Mouse (Mus musculus) kidney, embryonic 14.5 days (tissue): ENCODE results near the gene Adam33. TPM values are rescaled to one million over a fixed set of nuclear protein-coding genes. Genes with fewer than 3 reads are reported as not detected.
A peak's percentile ranks its signal among the peaks of the same experiment; 100 is the strongest.

Source experiments
- ATAC-seq: fragments of 200-750 bp; cut with Nextera tagmentation; 2 replicates; pipeline ENCODE4 v1.8.0; 2017; ENCODE audit warnings: moderate number of reproducible peaks, mild to moderate bottlenecking, moderate TSS enrichment, moderate library complexity; ENCODE audit not compliant: low FRiP score, low TSS enrichment
- H3K27ac ChIP-seq: fragments of 300-500 bp; sonication (generic); 2 replicates; pipeline ENCODE4 v1.5.1; 2014; ENCODE audit warnings: low read depth, mild to moderate bottlenecking, low read length, moderate library complexity, mixed read lengths
- H3K27me3 ChIP-seq: fragments of 300-500 bp; sonication (generic); 2 replicates; pipeline ENCODE4 v1.6.1; 2014; ENCODE audit warnings: mild to moderate bottlenecking, low read length; ENCODE audit not compliant: control insufficient read depth, insufficient read depth
- H3K36me3 ChIP-seq: fragments of 300-500 bp; sonication (generic); 2 replicates; pipeline ENCODE4 v1.6.1; 2014; ENCODE audit warnings: low read length, mixed read lengths; ENCODE audit not compliant: control insufficient read depth, insufficient read depth
- H3K4me1 ChIP-seq: fragments of 300-500 bp; sonication (generic); 2 replicates; pipeline ENCODE4 v1.6.1; 2014; ENCODE audit warnings: low read length, mixed read lengths; ENCODE audit not compliant: control insufficient read depth, insufficient read depth
- H3K4me2 ChIP-seq: fragments of 300-500 bp; sonication (generic); replicated peaks from 2 replicates; pipeline ENCODE4 v1.6.1; 2014; ENCODE audit warnings: low read depth, mild to moderate bottlenecking, low read length
- H3K4me3 ChIP-seq: fragments of 300-500 bp; sonication (generic); 2 replicates; pipeline ENCODE4 v1.5.1; 2014; ENCODE audit warnings: mild to moderate bottlenecking, low read length
- H3K9ac ChIP-seq: fragments of 300-500 bp; sonication (generic); 2 replicates; pipeline ENCODE4 v1.6.1; 2014; ENCODE audit warnings: low read depth, mild to moderate bottlenecking, low read length, moderate library complexity
- H3K9me3 ChIP-seq: fragments of 300-500 bp; sonication (generic); 2 replicates; pipeline ENCODE4 v1.6.1; 2016; ENCODE audit warnings: low read length; ENCODE audit not compliant: control insufficient read depth
- WGBS: fragments of 180-500 bp; shearing (Covaris S2); extraction: QIAGEN DNeasy Blood & Tissue Kit; methylation state at CpG from one replicate; pipeline ENCODE4 v1.1.7; 2014; 5-methylcytosine and 5-hydroxymethylcytosine counted together
- polyA plus RNA-seq: library from polyadenylated mRNA; unstranded; fragments of >200 nt; fragmentation: Nextera tagmentation; extraction: Ambion mirVana; gene quantifications from 2 replicates; pipeline ENCODE4 v1.2.1, GENCODE M21; 2014

Adam33 gene
- polyA plus RNA-seq, 1 experiment from 2014 or later: 1.0 TPM

- no peak for ATAC-seq
- H3K27ac ChIP-seq: no peak overlapping the region
- 1% methylated on average over 45 of the region's 45 CpGs for WGBS
Observed at GRCm38 (mm10) chr2:131053851-131054645, 9.6 kb downstream of the Adam33 start.

GRCm38 (mm10) chr2:131052862-131053418 is 10.7 kb downstream of the Adam33 start:
- Histone ChIP-seq H3K9ac (no peak overlapping the region), H3K4me3 (no peak overlapping the region), H3K9me3 (no peaks in the 10 kb centered on the region), H3K27ac (no peak overlapping the region), H3K36me3 (no peaks in the 10 kb centered on the region), H3K27me3 (peaks cover 50% of the 10 kb centered on the region), H3K4me2 (no peak overlapping the region), H3K4me1 (peaks cover 13% of the 10 kb centered on the region; the same call in 1 of the 2 replicates)
- WGBS: 73% methylated on average over 6 of the region's 6 CpGs
- no peak for ATAC-seq

More at GRCm38 (mm10) chr2:131053851-131054645, 9.6 kb downstream of the Adam33 start:
- Histone ChIP-seq H3K36me3 (no peaks in the 10 kb centered on the region), H3K9me3 (no peaks in the 10 kb centered on the region), H3K27me3 (peaks cover 50% of the 10 kb centered on the region), H3K4me1 (peaks cover 13% of the 10 kb centered on the region; the same call in 1 of the 2 replicates), H3K4me3 (peak overlapping the region; percentile 31), H3K9ac (0 out of 2 replicates have a peak overlapping the region, but pooled peaks have one; percentile 8), H3K4me2 (peak overlapping the region; percentile 39)

DNA sequence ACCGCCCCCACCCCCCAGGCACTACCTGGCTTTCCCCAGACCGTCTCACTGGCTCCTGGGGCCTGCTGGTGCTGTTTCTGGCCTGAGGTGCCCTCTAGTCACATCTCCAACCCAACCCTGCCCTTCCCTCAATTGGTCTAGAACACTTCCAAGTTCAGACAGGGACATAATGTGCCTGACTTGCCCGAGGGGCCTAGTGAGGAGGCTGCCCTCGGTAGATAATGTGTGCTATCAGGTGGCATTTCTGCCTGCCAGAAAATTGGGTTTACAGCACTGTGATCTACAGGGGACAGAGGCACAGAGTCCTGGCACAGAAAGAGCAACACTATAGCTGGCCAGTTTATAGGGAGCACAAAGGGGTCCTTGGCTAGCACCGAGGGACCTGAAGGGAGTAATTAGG is 11.6 kb downstream of the Adam33 start:
- H3K36me3 ChIP-seq: no peaks in the 10 kb centered on the region
- H3K4me3 ChIP-seq: no peak overlapping the region
- no peak for ATAC-seq
- H3K4me2 ChIP-seq: no peak overlapping the region
- 63% methylated on average over 5 of the region's 5 CpGs for WGBS
- peaks cover 50% of the 10 kb centered on the region for H3K27me3 ChIP-seq
- peaks cover 13% of the 10 kb centered on the region; the same call in 1 of the 2 replicates for H3K4me1 ChIP-seq
- no peak overlapping the region for H3K9ac ChIP-seq
- H3K27ac ChIP-seq: no peak overlapping the region
- H3K9me3 ChIP-seq: no peaks in the 10 kb centered on the region

DNA sequence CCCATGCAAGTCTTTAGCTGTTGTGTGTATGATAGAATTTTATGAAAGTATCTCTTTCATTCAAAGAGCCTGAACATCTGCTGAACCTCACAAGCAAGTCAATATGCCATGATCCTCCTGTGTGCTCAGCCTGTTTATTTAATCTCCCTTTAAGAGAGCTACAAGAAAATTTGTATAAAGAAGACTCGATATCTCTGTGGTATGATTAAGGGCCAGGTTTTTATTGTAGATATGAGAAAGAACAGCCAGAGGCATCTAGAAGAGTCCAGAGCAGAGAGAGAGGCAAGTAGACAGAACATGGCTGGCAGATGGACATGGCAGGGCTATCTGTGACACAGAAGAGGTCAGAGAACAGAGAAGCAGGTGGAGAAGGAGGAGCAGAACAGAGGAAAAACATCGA is 17.6 kb downstream of the Adam33 start:
- no peak for ATAC-seq
- H3K4me3 ChIP-seq: no peak overlapping the region
- H3K27me3 ChIP-seq: peaks cover 19% of the 10 kb centered on the region
- H3K4me1 ChIP-seq: peaks cover 16% of the 10 kb centered on the region
- no peaks in the 10 kb centered on the region for H3K9me3 ChIP-seq
- no peak overlapping the region for H3K9ac ChIP-seq
- H3K4me2 ChIP-seq: no peak overlapping the region
- 78% methylated on average over 2 of the region's 2 CpGs for WGBS
- no peak overlapping the region for H3K27ac ChIP-seq
- no peaks in the 10 kb centered on the region for H3K36me3 ChIP-seq

GRCm38 (mm10) chr2:131044989-131045720 is 18.5 kb downstream of the Adam33 start:
- Histone ChIP-seq H3K9me3 (no peaks in the 10 kb centered on the region), H3K27me3 (peaks cover 26% of the 10 kb centered on the region), H3K4me1 (peaks cover 18% of the 10 kb centered on the region), H3K9ac (no peak overlapping the region), H3K36me3 (no peaks in the 10 kb centered on the region), H3K4me3 (no peak overlapping the region), H3K27ac (peak overlapping the region; percentile 4; the same call in 1 of the 2 replicates), H3K4me2 (no peak overlapping the region; the same call in 1 of the 2 replicates)
- peak; percentile 61; the same call in 1 of the 2 replicates for ATAC-seq
- WGBS: 65% methylated on average over 9 of the region's 9 CpGs

DNA sequence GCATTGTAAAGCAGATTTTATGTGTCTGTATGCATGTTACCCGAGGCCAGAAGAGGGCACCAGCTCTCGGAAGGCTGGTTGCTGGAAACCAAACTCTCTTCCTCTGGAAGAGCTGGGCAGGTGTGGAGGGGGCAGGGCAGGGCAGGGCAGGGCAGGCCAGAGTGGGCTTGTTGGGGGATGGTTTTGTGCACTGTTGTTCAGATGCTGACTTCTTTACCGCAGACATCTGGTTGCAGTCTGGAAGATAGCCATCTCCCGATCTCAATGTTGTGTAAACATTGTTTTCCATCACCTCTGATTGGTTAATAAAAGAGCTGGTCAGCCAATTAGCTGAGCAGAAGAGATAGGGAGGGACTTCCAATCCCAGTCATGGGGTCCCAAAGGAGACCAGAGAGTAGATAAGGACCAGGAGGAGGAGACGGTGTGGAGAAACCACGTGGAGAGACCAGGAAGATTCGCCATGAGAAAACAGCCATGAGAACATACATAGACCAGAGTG is 19.2 kb downstream of the Adam33 start:
- Histone ChIP-seq H3K36me3 (no peaks in the 10 kb centered on the region), H3K4me3 (no peak overlapping the region), H3K27ac (0 out of 2 replicates have a peak overlapping the region, but pooled peaks have one; percentile 4), H3K4me2 (peak overlapping the region; percentile 24; the same call in 1 of the 2 replicates), H3K4me1 (peaks cover 21% of the 10 kb centered on the region), H3K9me3 (no peaks in the 10 kb centered on the region), H3K9ac (no peak overlapping the region), H3K27me3 (peaks cover 28% of the 10 kb centered on the region)
- peak; percentile 46; the same call in 1 of the 2 replicates for ATAC-seq
- WGBS: 11% methylated on average over 7 of the region's 7 CpGs

GRCm38 (mm10) chr2:131042988-131043387 is 20.6 kb downstream of the Adam33 start, which contains the start of gene Gfra4:
Gene Gfra4 (minus strand): TSS chr2:131043088.
- Histone ChIP-seq H3K9ac (no peak within 1 kb of the TSS), H3K27ac (no peak within 1 kb of the TSS), H3K36me3 (no peaks in the 10 kb centered on the region), H3K4me2 (peak within 1 kb of the TSS; percentile 99; the same call in 1 of the 2 replicates), H3K4me3 (no peak within 1 kb of the TSS), H3K9me3 (no peaks in the 10 kb centered on the region), H3K4me1 (peaks cover 21% of the 10 kb centered on the region), H3K27me3 (peaks cover 28% of the 10 kb centered on the region)
- WGBS: 65% methylated on average over 2 of the region's 2 CpGs
- no peak for ATAC-seq

DNA sequence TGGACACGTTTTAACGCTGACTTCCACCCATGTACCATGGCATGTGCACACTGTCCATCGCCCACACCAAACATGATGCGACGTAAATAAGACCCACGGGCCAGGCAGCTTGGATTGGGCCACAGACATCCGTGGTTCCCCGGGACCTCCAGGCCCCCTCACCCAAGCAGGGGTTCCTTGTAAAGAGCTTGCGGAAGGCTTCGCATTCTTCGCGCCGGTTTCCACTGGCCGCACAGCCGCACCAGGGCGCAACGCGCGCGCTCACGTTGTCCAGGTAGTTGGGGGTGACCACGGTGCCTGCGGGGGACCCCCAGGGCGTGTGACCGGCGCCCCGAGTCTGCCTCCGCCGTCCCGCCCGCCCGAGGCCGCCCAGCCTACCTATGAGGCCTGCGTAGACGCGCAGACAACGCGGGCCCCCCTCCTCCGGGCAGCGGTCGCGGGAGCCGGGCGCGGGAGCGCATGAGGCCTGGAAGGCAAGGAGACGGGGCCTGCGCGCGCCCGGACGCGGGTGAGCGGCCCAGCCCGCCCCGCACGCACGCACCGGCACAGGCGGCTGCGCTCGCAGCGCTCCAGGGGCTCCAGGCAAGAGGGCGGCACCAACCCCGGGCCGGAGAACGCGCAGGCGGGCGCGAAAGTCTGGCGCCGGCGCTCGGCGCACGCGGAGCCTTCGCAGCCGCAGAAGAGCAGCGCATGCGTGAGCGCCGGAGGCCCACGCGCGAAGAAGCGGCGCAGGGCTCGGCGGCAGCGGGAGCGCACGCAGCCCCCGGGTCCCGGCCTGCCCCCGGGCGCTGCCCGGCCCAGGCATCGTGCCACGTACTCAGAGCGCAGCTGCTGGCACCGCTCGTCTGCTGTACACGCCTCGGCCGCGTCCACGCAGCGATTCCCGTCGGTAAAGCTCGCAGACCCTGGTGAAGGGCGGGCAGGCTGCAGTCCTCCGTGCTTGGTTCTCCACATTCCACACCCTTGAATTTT is 22.5 kb downstream of the Adam33 start:
- peak overlapping the region; percentile 99 for H3K4me2 ChIP-seq
- H3K27ac ChIP-seq: no peak overlapping the region
- H3K9ac ChIP-seq: peak overlapping the region; percentile 76
- no peaks in the 10 kb centered on the region for H3K36me3 ChIP-seq
- H3K9me3 ChIP-seq: no peaks in the 10 kb centered on the region
- peaks cover 21% of the 10 kb centered on the region for H3K4me1 ChIP-seq
- ATAC-seq: peak; percentile 46
- peaks cover 28% of the 10 kb centered on the region for H3K27me3 ChIP-seq
- peak overlapping the region; percentile 64 for H3K4me3 ChIP-seq
- 3% methylated on average over 114 of the region's 115 CpGs for WGBS
